Mouse (Mus musculus) liver, embryonic 14 days (tissue): ENCODE measurements around the gene Ndufa3. TPM values are rescaled to one million over a fixed set of nuclear protein-coding genes. Genes with fewer than 3 reads are reported as not detected.

ENCODE experiments used
- polyA plus RNA-seq: library from polyadenylated mRNA; depleted of rRNA; stranded (reverse); fragments of >200 nt; gene quantifications from 2 replicates; pipeline ENCODE4 v1.2.3, GENCODE M21; 2012; rRNA removed

Ndufa3 gene
- polyA plus RNA-seq, result 96.0 and 97.2 TPM in 2 replicates

DNA sequence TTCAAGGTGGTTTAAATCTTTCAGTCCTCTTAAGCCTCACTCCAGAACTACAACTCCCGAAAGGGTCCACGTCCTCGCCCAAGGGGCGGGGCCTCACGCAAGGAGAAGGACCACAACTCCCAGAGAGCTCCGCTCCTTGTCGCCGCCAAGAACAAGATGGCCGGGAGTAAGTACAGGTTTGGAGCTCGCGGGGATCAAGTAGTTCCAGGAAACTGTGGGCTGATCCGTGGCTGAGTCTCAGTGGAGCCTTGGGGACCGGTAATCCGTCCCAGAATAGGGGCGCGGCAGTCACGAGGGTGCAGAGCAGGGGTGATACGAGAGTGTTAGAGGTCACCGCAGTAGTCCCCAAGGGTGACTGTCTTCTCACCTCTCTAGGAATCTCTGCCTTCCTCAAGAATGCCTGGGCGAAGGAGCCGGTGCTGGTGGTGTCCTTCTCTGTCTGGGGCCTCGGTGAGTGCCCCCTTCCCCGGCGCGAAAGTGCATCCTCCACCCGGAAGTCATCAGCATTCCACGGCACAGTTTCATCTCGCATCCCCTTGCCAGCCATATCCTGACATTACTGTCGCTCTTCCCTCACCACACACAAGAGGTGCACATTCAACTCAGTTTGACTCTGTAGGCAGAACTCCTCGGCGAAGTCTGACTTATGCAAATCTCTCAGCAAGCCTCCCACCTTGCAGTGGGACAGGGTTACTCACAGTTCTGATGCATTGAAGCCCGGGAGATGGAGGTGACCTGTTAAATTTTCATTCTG, at the start of gene Ndufa3:
Ndufa3 (plus strand) TSS at position 132 of the 754 bp plus-strand sequence.

GRCm38 (mm10) chr7:3616057-3616388, 1.1 kb upstream of the Ndufa3 start, which contains the start of gene Oscar:
Oscar (minus strand) TSS chr7:3616157.

DNA sequence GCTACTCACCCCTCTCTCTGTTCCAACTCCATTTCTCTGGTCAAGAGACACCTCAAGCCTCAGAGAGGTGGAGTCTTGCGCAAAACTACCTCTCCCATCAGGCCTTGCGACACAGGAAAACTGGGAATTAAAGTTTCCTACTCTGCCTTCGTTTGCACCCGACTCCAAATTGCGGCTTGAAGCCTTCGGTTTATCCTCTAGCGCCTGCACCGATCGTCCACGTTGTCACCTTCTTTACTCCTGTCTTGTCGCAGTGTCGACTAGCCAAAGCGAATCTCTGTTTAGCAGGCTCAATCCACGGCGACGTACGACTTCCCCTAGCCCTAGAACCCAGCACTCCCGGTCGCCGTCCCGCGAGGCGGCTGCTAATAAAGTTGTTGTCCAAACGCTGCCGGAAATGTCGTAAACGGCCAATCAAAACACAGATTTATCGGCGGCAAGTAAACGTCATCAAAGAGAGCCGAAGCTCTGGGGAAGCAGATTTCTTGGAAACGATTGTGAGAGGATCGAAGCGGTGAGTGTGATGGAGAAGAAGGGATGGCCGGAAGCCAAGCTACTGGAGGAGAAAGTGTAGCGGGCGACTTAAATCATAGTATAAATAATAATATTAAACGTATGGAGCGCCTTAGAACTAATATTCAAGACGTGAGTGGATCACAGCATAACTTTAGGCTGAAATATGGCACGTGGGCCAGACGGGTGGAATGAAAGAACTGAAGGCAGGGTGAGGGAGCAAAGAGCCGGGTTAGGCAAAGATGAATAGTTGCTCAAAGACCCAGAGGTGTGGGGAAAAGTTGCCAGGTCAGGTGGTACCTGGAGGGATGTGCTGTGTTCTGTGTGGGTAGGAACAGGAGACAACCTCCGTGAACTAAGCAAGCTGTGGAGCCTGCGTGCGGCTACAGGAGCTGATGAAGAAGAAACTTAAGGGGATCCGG, 12.6 kb downstream of the Ndufa3 start, which contains the start of the genes Tfpt and Prpf31:
Tfpt (minus strand) TSS at position 387 of the 935 bp plus-strand sequence.
Prpf31 (plus strand) TSS at position 443 of the 935 bp plus-strand sequence.

GRCm38 (mm10) chr7:3644672-3645487, 27.7 kb downstream of the Ndufa3 start, which contains the start of gene Cnot3:
Cnot3 (plus strand) TSS chr7:3645268.

DNA sequence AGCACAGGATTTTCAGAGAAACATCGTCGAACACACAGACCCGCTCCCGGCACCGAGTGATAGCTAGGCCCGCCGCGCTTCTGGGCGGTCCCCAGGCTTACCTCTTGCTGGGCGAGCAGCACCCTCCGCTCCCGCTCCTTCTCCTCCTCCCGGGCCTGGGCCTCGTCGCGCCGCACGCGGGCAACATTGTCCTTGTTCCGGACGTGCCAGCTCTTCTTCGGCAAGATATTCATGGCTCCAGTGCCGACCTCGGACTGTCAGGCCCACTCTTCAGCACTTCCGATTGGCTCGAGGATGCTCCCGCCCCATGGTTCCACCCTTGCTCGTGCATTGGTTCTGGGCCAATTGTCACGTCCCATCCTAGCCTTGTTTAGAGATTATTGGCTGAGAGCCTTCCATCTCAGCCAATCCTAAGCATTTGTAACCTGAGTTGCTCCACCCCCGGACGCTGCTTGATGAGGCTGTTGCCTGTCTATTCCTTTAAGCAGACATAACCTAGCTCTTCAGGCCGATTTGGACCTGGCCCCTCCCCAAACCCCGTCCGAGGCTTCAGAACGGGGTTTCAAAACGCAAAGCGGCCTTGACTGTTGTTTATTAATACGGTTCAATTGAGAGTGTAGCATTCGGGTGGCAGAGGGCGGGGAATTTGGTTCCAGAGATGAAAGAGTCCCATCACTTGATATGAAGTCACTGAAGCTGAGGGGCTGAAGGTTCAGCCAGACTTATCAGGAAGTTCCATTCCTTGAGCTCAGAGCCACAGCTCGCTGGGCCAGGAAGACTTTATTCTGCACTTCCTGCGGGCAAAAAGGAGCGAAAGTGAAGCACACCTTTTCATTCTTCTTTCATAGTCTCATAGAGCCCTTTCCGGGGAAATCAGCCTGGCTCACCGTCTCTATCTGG, 48.3 kb downstream of the Ndufa3 start, which contains the start of gene Leng1:
Leng1 (minus strand) TSS at position 626 of the 900 bp plus-strand sequence.

Other genes with a start within 250 kb of the Ndufa3 start
- not detected in 2 replicates for gene Cacng8, start 226.7 kb upstream of the Ndufa3 start, polyA plus RNA-seq
- 0.17 TPM in 1 of 2 replicates, not detected in the other for gene Cacng6, start 193.2 kb upstream of the Ndufa3 start, polyA plus RNA-seq
- gene Tarm1, start 114.7 kb upstream of the Ndufa3 start, polyA plus RNA-seq, result 0.09 and 0.10 TPM in 2 replicates
- 0.07 and 0.09 TPM in 2 replicates for gene Oscar, start 1.2 kb upstream of the Ndufa3 start, polyA plus RNA-seq
- gene Tfpt, start 12.6 kb downstream of the Ndufa3 start, polyA plus RNA-seq, result 11.8 TPM in 2 replicates
- gene Prpf31, start 12.6 kb downstream of the Ndufa3 start, polyA plus RNA-seq, result 27.8 and 30.8 TPM in 2 replicates
- gene Cnot3, start 27.9 kb downstream of the Ndufa3 start, polyA plus RNA-seq, result 23.9 and 29.4 TPM in 2 replicates
- gene Leng1, start 48.5 kb downstream of the Ndufa3 start, polyA plus RNA-seq, result 3.5 and 3.9 TPM in 2 replicates
- gene Tmc4, start 60.2 kb downstream of the Ndufa3 start, polyA plus RNA-seq, result 4.6 and 5.2 TPM in 2 replicates
- 20.7 and 24.8 TPM in 2 replicates for gene Tsen34, start 75.5 kb downstream of the Ndufa3 start, polyA plus RNA-seq
- 9.0 and 10.6 TPM in 2 replicates for gene Mboat7, start 76.2 kb downstream of the Ndufa3 start, polyA plus RNA-seq
- 2,051 and 2,190 TPM in 2 replicates for gene Rps9, start 86.6 kb downstream of the Ndufa3 start, polyA plus RNA-seq
- 1.1 and 1.4 TPM in 2 replicates for gene Pirb, start 103.0 kb downstream of the Ndufa3 start, polyA plus RNA-seq
- gene Gm15448, start 208.3 kb downstream of the Ndufa3 start, polyA plus RNA-seq, result 0.02 and 0.07 TPM in 2 replicates
- 0.35 and 0.55 TPM in 2 replicates for gene Pira2, start 227.7 kb downstream of the Ndufa3 start, polyA plus RNA-seq